Mouse (Mus musculus) heart, embryonic 12.5 days (tissue): Measurements from ENCODE around the gene Gins1. TPM values are rescaled to one million over a fixed set of nuclear protein-coding genes. Genes with fewer than 3 reads are reported as not detected.

Experiments used
- ATAC-seq: fragments of 200-750 bp; cut with Nextera tagmentation; 2 replicates; pipeline ENCODE4 v1.8.0; 2017; ENCODE audit warnings: moderate TSS enrichment, moderate library complexity; ENCODE audit not compliant: insufficient number of reproducible peaks, low FRiP score
- H3K27ac ChIP-seq: fragments of 300-500 bp; sonication (generic); 2 replicates; pipeline ENCODE4 v1.5.1; 2016; ENCODE audit warnings: mild to moderate bottlenecking, moderate library complexity; ENCODE audit not compliant: poor library complexity, severe bottlenecking
- H3K27me3 ChIP-seq: fragments of 300-500 bp; sonication (generic); replicated peaks from 2 replicates; pipeline ENCODE4 v1.6.1; 2016; ENCODE audit warnings: mild to moderate bottlenecking, moderate library complexity
- H3K36me3 ChIP-seq: fragments of 300-500 bp; sonication (generic); 2 replicates; pipeline ENCODE4 v1.6.1; 2016; ENCODE audit warnings: mild to moderate bottlenecking, moderate library complexity
- H3K4me1 ChIP-seq: fragments of 300-500 bp; sonication (generic); replicated peaks from 2 replicates; pipeline ENCODE4 v1.6.1; 2016; ENCODE audit warnings: mild to moderate bottlenecking
- H3K4me2 ChIP-seq: fragments of 300-500 bp; sonication (generic); 2 replicates; pipeline ENCODE4 v1.6.1; 2016; ENCODE audit warnings: mild to moderate bottlenecking, moderate library complexity
- H3K4me3 ChIP-seq: fragments of 300-500 bp; sonication (generic); 2 replicates; pipeline ENCODE4 v1.5.1; 2016; ENCODE audit warnings: mild to moderate bottlenecking
- H3K9ac ChIP-seq: fragments of 300-500 bp; sonication (generic); 2 replicates; pipeline ENCODE4 v1.6.1; 2016; ENCODE audit warnings: mild to moderate bottlenecking, moderate library complexity
- H3K9me3 ChIP-seq: fragments of 300-500 bp; sonication (generic); replicated peaks from 2 replicates; pipeline ENCODE4 v1.6.1; 2016; ENCODE audit warnings: mild to moderate bottlenecking, moderate library complexity
- WGBS: fragments of 180-500 bp; shearing (Covaris S2); methylation state at CpG from one replicate; pipeline ENCODE4 v1.1.7; 2016; 5-methylcytosine and 5-hydroxymethylcytosine counted together
- polyA plus RNA-seq: library from polyadenylated mRNA; unstranded; fragments of >200 nt; fragmentation: Nextera tagmentation; extraction: Ambion mirVana; gene quantifications from 2 replicates; pipeline ENCODE4 v1.2.1, GENCODE M21; 2016

Gene Gins1
- polyA plus RNA-seq, 1 experiment from 2014 or later: 34.2 TPM

- Histone ChIP-seq H3K4me1 (peaks cover 4% of the 10 kb centered on the region), H3K4me3 (no peak overlapping the region), H3K9ac (no peak overlapping the region), H3K27me3 (no peaks in the 10 kb centered on the region), H3K36me3 (peaks cover 9% of the 10 kb centered on the region; the same call in 1 of the 2 replicates), H3K9me3 (no peaks in the 10 kb centered on the region), H3K27ac (no peak overlapping the region), H3K4me2 (no peak overlapping the region)
- 80% methylated on average over 14 of the region's 14 CpGs for WGBS
- ATAC-seq: no peak
Observed at GRCm38 (mm10) chr2:150979861-150980620, 74.8 kb downstream of the Gins1 start.

Other genes with a start within 250 kb of the Gins1 start
- 11.1 and 12.7 TPM in 2 replicates for gene Acss1, start 236.9 kb upstream of the Gins1 start, polyA plus RNA-seq
- not detected in 2 replicates for gene Vsx1, start 216.0 kb upstream of the Gins1 start, polyA plus RNA-seq
- 21.1 and 21.2 TPM in 2 replicates for gene Entpd6, start 156.4 kb upstream of the Gins1 start, polyA plus RNA-seq
- gene Pygb, start 118.7 kb upstream of the Gins1 start, polyA plus RNA-seq: 212 and 213 TPM in 2 replicates
- gene Abhd12, start 659 bp upstream of the Gins1 start, polyA plus RNA-seq: 47.9 and 49.2 TPM in 2 replicates
- 6.7 and 8.4 TPM in 2 replicates for gene Ninl, start 134.0 kb downstream of the Gins1 start, polyA plus RNA-seq
- gene Nanp, start 134.0 kb downstream of the Gins1 start, polyA plus RNA-seq: 23.5 and 23.7 TPM in 2 replicates
- gene Gm14151, start 186.9 kb downstream of the Gins1 start, polyA plus RNA-seq: not detected in 2 replicates
- not detected in 2 replicates for gene Gm14147, start 192.8 kb downstream of the Gins1 start, polyA plus RNA-seq